Mouse (Mus musculus): ENCODE data around the gene Gm15056. TPM values are rescaled to one million over a fixed set of nuclear protein-coding genes. Genes with fewer than 3 reads are reported as not detected.

The Gm15056 gene
- total RNA-seq (2017), result not detected in 2 replicates

DNA sequence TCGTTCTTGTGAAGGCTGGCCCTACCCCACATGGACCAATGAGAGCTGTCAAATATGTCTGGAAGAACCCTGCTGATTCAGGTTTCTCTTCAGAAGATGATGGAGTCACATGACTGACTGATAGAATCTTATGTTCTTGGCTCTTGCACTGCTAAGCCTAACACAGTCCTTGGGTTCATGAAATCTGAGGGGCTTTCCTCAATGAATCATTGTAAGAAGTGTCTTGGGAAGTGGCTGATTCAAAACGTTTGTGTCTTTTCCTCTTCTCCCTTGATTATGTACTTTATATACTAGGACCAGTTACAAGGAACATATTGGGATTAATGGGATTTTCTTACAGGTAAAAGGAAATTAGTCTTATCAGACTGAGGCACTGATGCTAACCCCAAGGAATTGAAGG, at the start of gene Gm15056:
TSS of gene Gm15056 (minus strand) at position 101 of the 400 bp plus-strand sequence.
- no peak for ATAC-seq (ENCODE audit: extremely low read depth, insufficient number of reproducible peaks, low FRiP score, poor library complexity, severe bottlenecking)

- no peak for ATAC-seq (ENCODE audit: extremely low read depth, insufficient number of reproducible peaks, low FRiP score, poor library complexity, severe bottlenecking)
Measured at GRCm38 (mm10) chr8:20944610-20945009, 42.2 kb upstream of the Gm15056 start, which contains the start of gene AY761185. Gene AY761185 (minus strand): TSS chr8:20944710.

- ATAC-seq (ENCODE audit: extremely low read depth, insufficient number of reproducible peaks, low FRiP score, poor library complexity, severe bottlenecking), result no peak
Measured at GRCm38 (mm10) chr8:20921971-20922370, 19.5 kb upstream of the Gm15056 start, which contains the start of gene Gm6040. Gene Gm6040 (minus strand): TSS chr8:20922071.

GRCm38 (mm10) chr8:20912288-20912687, 9.9 kb upstream of the Gm15056 start:
- no peak for ATAC-seq (ENCODE audit: extremely low read depth, insufficient number of reproducible peaks, low FRiP score, poor library complexity, severe bottlenecking)

DNA sequence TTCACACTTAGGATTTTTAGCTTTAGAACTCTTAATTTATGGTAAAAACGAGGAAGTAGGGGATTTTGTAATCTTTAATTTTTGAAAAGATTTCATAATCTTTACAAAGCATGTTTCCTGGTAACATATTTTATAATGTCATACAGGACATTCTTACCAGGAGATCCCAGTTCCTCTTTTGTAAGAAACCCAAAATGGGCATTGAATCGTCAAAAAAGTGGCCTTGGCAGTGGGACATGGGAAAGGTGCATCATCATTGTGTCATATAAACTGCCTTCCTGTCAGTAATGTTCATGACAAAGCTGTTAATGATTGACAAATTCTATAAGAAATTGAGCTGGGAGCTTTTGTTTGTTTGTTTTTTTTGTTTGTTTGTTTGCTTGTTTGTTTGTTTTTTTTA, 5.8 kb upstream of the Gm15056 start:
- no peak for ATAC-seq (ENCODE audit: extremely low read depth, insufficient number of reproducible peaks, low FRiP score, poor library complexity, severe bottlenecking)

GRCm38 (mm10) chr8:20907119-20907518, 4.7 kb upstream of the Gm15056 start:
- ATAC-seq (ENCODE audit: extremely low read depth, insufficient number of reproducible peaks, low FRiP score, poor library complexity, severe bottlenecking), result no peak

GRCm38 (mm10) chr8:20892369-20892768, 10.1 kb downstream of the Gm15056 start, which contains the start of gene Defb33:
Gene Defb33 (plus strand): TSS chr8:20892669.
- no peak for ATAC-seq (ENCODE audit: extremely low read depth, insufficient number of reproducible peaks, low FRiP score, poor library complexity, severe bottlenecking)

DNA sequence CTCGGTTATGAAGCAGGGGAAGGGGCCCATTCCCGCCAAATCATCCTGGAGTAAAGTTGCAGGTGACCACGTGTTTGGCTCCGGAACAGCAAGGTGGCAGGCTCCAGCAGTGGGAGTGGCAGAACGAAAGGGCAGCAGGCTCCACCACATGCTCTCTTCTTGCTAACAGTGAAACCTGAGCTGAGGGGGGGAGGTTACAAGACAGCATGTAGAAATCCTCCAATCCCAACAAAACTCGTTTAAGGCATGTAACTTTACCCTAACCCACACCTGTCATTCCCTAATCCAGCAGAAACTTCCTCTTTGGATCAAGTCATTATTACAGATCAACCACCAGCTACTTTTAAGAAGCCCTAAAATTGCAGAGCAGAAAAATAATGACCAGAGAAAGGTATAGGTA, 27.8 kb downstream of the Gm15056 start:
- ATAC-seq (ENCODE audit: extremely low read depth, insufficient number of reproducible peaks, low FRiP score, poor library complexity, severe bottlenecking), result no peak

Other genes starting within 250 kb of the Gm15056 start
- gene Defb33, start 10.0 kb downstream of the Gm15056 start, total RNA-seq (2017), result not detected in 2 replicates
- not detected in 2 replicates for gene Gm6040, start 19.4 kb upstream of the Gm15056 start, total RNA-seq (2017)
- not detected in 2 replicates for gene AY761185, start 42.1 kb upstream of the Gm15056 start, total RNA-seq (2017)
- gene Defa21, start 122.9 kb upstream of the Gm15056 start, total RNA-seq (2017), result not detected in 2 replicates
- not detected in 2 replicates for gene Defa23, start 152.4 kb upstream of the Gm15056 start, total RNA-seq (2017)
- not detected in 2 replicates for gene Defa35, start 162.4 kb upstream of the Gm15056 start, total RNA-seq (2017)
- not detected in 2 replicates for gene Defa25, start 181.8 kb upstream of the Gm15056 start, total RNA-seq (2017)
- not detected in 2 replicates for gene Gm14851, start 193.4 kb upstream of the Gm15056 start, total RNA-seq (2017)
- gene Defa30, start 232.0 kb upstream of the Gm15056 start, total RNA-seq (2017), result not detected in 2 replicates